Mouse (Mus musculus) layer of hippocampus, adult 11-12 months (tissue): ENCODE measurements around the gene Nme7.

Experiments
- DNase-seq: peaks from one replicate; pipeline ENCODE4 v3.0.0; 2022; ENCODE audit warnings: low spot score

Nme7 gene

GRCm38 (mm10) chr1:164460921-164461697, 157.2 kb downstream of the Nme7 start:
- DNase-seq: no peak

GRCm38 (mm10) chr1:164461726-164462125, 157.8 kb downstream of the Nme7 start:
- peak; percentile 82 for DNase-seq

GRCm38 (mm10) chr1:164467406-164467805, 163.5 kb downstream of the Nme7 start:
- DNase-seq: no peak

- DNase-seq: no peak
Observed at GRCm38 (mm10) chr1:164468329-164468728, 164.4 kb downstream of the Nme7 start.

GRCm38 (mm10) chr1:164470985-164471384, 167.1 kb downstream of the Nme7 start:
- no peak for DNase-seq

GRCm38 (mm10) chr1:164471632-164472031, 167.7 kb downstream of the Nme7 start:
- DNase-seq: no peak

- no peak for DNase-seq
Observed at GRCm38 (mm10) chr1:164473398-164473797, 169.5 kb downstream of the Nme7 start.

GRCm38 (mm10) chr1:164474310-164474709, 170.4 kb downstream of the Nme7 start:
- DNase-seq: no peak

GRCm38 (mm10) chr1:164474778-164475511, 171.0 kb downstream of the Nme7 start:
- DNase-seq: no peak

- no peak for DNase-seq
Observed at GRCm38 (mm10) chr1:164475895-164476294, 172.0 kb downstream of the Nme7 start.

GRCm38 (mm10) chr1:164480755-164481644, 177.1 kb downstream of the Nme7 start:
- no peak for DNase-seq

- DNase-seq: no peak
Observed at GRCm38 (mm10) chr1:164481645-164482354, 177.9 kb downstream of the Nme7 start.

- no peak for DNase-seq
Observed at GRCm38 (mm10) chr1:164482833-164483232, 178.9 kb downstream of the Nme7 start.

- DNase-seq: no peak
Observed at GRCm38 (mm10) chr1:164483728-164484127, 179.8 kb downstream of the Nme7 start.
